Mouse (Mus musculus): Measurements from ENCODE around the gene Btn1a1.

DNA sequence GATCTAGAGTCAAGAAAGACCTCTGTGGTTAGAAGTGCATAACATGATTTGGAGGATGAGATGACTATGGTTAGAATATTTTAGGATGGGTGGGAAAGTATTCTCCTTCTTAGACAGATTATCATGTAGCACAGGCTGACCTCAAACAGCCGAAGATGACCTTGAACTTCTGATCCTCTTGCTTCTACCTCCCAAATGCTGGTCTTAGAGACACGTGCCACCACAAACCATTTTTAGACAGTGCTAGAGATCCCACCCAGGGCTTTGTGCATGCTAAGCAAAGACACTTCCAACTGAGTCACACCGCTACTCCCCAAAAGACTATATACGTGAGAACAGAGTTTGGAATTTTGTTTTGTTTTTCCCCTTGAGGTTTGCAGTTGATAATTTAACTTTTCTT lies 3.6 kb downstream of the Btn1a1 start:
- TF ChIP-seq CTCF (IDR thresholded peaks at IDR 0.05; ENCODE audit: borderline replicate concordance, control insufficient read depth, extremely low read depth, insufficient read depth, low read length, poor library complexity) (no peak), POLR2A (IDR thresholded peaks at IDR 0.05; ENCODE audit: control insufficient read depth, extremely low read depth, insufficient read depth, low read length, poor library complexity) (no peak)

Data from thymus, adult 2 months (tissue).